Mouse (Mus musculus) spleen, postnatal 36 days (tissue): Measurements from ENCODE around the gene Anxa1.

Experiments
- DNase-seq, 2 experiments: peaks; one replicate each; pipeline ENCODE4 v3.0.0; 2022; ENCODE audit warnings: low spot score in 2 of 2, mixed read lengths in 1 of 2

Anxa1 gene

DNA sequence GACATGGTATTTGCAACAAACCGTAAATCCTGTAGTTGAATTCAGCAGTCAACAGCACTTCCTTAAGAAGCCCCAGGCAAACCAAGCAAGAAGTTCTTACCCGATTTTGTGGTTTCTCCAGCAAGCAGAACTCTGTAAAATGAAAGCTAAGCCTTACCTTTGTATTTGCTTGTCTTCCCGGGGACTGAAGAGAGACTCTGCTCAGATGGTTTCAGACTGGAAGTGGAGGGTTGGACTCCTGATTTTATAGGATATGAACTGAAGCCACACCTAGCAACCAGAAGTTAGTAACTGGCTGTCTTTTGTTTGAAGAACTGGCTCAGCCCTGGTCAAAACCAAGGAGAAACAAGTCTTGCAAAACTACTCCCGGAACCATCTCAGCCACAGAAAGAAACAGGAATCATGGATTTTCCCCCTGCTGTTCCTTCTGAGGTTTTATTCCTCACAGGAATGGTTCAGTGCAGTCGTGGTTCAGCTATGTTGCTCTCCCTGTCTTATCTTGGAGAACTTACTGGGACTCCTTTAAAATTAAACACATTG is at the start of gene Anxa1:
TSS of gene Anxa1 (minus strand) at position 490 of the 540 bp plus-strand sequence.
- DNase-seq: peak; percentile 60 to 69

DNA sequence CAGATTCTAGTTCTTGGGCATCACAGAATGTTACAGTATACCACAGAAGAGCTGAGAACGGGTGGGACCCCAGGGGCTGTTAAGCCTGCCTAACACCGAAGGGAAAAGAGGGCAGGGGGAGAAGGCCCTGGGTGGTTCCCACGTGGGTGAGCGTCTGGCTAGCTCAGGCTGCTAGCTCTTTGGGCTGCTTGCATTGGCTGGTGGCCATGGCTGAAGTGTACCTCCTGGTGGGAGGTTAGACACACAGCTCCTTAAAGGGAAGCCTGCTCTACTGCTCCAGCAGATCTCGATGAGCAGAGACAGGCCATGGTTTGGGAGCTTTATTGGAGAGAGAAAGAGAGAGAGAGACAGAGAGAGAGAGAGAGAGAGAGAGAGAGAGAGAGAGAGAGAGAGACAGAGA is 46.3 kb upstream of the Anxa1 start:
- no peak for DNase-seq

DNA sequence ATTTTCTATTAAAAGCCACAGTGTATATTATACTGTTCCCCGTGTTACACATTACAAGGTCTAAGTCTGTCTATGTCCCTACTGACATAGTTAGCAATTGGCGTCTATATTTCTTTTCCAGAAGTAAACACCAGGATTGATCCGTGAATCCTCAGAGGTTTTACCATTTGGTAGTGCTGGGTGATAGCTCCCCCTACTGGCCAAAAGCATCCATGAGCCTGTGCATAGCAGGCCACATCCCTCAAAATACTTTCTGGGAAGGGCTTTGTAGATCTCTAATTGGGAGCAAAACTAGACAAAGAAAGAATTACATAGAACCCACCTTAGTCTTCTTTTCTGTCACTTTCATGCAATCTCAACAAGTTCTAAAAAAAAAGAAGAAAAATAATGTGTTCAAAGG is 43.8 kb upstream of the Anxa1 start:
- DNase-seq: peak; percentile 10 to 43

DNA sequence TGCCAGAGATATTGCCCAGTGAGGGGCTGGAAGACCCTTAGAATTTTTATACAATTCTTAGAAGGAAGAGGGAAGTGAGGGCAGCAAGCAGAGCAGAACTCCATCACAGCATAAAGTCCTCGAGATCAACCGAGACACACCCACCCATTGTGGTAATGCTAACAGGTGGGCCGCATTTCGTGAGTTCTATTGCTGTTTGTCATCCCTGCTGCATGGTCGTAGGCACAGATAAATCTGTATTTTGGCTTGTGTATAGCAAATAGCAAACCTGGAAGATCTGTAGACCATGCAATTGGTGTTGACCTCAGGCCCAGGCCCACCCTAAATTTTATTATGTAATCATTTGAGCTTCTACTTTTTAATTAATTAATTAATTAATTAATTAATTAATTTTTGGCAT is 43.2 kb upstream of the Anxa1 start:
- DNase-seq: no peak

DNA sequence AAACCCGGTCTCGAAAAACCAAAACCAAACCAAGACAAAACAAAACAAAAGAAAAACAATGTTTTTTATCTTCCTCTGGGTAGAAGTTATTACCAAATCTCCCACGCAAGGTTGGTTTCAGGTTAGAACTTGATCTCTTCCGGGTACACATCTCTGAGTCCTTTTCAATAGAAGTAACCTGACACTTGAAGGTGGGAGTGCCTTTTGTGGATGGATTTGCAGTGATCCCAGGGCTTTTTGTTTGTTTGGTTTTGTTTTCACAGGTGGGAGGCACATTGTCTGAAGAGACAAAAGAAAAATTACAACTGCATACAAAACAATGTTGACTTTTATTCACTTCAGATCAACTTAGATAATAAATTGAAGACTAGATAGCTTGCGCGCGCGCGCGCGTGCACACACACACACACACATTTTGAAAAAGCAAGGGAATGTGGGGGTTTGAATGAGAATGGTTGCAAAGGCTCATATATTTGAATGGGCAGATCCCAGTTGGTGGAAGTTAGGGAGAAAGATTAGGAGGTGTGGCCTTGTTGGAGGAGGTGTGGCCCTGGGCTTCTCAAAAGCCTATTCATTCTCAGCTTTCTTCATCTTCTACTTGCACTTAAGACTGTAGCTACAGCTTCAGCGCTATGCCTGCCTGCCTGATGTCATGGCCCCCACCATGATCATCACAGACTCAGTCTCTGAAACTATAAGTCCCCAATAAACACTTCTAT is 35.9 kb upstream of the Anxa1 start:
- DNase-seq: no peak

DNA sequence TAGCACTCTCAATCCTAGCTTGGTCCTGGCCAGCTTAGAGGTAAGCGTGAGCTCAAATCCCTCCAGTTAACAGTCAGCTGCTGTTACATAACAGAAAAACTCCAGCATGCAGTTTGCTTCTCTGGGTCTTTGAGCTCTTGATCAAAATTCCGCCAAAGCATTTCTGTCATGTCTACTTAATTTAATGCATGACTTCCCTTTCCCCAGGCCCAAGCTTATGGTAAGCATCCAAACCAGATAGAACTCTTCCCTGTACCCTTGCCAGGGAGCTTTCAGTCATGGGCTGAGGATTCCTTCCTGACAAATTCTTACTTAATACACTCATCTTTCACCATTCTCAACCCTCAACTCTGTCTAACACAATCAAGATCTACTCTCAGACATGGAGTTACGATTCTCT is 20.5 kb upstream of the Anxa1 start:
- no peak for DNase-seq

DNA sequence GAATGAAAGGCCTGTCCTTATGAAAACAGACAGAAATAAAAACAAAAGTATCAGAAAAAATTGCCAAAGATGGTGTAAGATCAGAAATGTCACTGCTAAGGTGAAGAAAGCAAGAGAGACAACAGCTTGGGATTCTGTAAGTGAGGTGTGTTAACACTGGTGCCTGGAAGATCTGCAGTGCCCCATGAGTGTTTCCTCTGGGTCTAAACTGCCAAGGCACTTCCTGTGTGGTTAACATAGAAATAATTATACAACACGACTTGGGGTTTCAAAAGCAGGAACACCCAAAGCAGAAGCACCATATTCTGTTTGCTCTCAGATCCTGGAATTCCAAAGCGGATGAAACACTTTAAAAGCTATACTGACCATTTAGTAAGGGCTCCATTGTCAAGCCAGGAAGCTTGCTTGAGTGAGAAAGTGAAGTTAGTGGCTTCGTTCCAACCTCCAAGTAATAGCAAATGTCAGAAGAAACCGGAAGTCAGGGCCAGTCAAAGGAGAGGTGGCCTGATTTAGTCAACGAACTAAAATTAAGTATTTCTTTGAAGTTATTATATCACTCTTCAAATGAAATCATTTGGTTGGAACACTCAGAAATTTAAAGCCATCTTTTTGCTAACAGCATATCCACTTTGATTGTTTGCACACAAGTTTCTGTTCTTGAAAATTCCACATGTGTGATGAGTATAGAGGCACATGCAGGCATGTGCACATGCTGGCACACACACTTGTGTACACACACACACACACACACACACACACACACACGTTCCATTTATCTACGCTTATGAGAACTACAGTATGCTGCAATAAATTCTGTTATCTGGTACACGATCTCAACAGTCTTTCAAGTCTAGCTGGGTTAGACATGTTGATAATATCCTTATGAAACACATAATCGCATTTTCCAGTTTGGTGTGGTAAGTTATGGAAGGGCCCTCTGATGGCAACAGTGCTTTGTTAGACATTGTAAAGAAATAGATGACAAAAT is 19.1 kb upstream of the Anxa1 start:
- DNase-seq: peak; percentile 29 to 49

DNA sequence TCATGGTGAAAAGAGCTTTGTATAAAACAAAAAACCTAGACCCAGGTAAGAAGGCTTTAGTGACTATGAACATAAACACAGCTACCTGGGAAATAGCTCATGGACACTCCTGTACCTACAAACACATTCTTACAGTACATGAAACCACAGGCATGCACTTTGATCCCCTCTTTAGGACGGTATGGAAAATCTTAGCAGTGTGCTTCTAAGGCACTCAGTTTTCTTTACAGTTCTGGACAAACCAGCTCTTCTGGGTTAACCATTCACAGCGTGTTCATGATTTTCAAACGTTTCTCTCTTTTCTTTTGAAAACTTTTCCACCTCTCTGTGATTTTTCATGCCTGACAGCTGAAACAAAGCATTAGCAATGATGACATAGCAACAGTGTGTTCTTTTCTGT is 15.7 kb upstream of the Anxa1 start:
- DNase-seq: no peak

DNA sequence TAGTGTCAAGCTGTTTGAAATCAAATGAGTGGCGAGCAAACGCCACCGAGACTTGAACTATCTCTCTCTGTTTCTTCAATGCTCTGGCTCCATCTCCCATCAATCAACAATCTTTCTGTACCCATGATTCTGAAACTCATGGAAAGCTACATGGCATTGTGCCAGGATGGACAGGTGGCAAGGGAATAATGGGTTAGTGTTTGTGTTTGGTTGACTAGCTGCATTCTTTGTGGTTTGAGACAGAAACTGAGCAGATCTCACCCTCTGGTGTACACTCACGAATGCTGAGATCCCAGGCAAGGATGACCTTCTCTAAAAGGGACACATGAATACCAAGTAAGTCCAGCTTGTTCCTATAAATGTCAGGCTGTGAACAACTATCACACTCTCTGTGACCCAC is 14.3 kb upstream of the Anxa1 start:
- DNase-seq: no peak

DNA sequence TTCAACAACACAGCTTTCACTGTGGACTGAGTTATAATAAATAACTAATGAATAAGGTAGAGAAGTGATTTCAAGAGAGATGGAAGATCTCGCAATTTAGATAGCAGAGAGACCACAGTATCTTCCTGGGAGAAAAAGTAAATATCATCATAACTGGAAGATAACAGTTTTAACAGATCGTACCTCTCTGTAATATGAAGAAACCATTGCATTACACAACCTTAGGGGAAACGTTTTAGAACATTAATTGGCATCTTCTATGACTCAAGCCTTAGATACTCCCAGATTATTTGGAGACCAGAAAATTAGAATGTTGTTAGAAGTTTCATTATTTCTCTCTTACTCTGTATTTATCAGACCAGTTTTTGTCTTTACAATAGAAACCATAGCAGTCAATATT is 13.0 kb upstream of the Anxa1 start:
- DNase-seq: no peak

DNA sequence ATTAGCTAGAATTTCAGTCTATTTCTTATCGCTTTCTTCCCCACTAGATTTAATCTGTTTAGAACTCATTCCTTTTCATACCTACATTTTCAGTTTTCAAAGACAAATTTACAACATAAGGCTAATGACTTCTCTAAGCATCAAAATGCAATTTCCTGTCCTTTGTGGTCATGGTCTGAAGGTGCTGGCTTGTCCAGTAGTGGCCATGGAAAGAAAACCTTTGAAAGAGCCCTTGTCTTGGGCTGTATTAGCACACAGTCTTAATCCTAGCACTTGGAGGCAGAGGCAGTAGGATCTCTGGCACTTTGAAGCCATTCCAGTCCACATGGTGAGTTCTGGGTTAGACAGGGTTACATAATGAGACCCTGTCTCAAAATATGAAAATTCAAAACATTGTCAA is 12.5 kb upstream of the Anxa1 start:
- no peak for DNase-seq

DNA sequence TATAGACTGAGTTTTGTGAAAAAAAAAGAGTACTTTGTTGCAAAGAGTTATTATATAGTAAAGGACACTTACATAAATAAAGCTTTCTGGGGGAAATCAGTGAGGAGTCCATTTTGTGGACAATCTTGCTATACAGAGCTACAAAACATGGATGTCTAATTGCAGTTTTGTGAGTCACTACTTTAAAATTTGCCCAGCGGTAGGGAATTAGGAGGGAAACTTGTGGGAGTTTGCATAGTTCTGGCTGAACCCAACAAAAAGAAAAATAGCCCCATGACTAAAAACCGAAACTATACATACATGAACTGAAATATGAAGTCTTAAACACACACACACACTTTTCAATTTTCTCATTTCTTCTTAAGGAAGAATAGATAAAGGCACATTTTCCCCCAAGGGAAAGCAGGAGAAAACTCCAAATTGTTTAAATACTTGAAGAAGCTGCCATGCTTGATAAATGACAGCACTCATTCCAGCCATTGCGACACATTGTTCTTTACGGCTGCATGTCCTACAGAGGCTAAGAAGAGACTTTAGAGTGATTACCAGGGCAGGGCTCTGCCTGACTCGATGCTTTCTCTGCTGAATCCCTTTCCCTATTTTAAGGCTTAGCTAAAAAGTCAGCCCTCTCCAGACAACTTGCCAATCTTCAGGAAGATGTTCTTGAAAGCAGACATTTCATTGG is 11.9 kb upstream of the Anxa1 start:
- no peak for DNase-seq

DNA sequence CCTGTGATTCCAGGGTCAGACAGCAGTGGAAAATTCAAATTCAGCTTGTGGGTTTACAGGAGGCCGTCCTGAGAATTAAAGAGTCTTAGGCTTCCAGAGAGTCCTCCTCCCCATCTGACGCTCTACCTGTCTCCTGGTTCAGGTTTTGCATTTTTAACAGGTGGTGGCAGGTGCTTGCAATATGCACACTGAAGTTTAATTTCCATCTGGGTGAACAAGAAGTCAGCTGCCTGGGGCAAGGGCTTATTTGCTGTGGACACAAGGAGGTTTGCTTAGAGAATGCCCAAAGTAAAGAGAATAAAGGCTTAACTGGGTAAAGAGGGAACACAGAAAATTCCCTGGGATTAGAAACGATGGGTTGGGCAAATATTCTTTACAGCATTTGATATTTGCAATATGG is 11.2 kb upstream of the Anxa1 start:
- DNase-seq: no peak

DNA sequence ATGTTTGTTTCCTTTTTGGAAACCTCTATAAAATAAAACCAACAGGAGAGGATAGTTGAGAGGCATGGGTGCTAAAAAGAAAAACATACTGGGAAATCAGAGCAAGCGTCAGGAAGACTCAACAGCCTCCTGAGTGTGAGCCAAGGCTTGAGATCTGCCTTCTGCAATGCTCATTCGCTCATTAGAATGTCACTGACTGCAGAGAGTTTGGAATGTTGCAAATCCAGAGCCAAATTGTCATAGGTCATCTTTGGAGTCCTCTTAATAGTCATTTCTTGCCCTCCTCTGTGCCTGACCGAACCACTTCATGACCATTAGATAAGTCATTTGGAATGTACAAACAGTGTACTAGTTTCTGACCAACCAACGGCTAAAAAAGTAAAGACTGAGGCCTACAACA is 8.4 kb upstream of the Anxa1 start:
- DNase-seq: no peak

DNA sequence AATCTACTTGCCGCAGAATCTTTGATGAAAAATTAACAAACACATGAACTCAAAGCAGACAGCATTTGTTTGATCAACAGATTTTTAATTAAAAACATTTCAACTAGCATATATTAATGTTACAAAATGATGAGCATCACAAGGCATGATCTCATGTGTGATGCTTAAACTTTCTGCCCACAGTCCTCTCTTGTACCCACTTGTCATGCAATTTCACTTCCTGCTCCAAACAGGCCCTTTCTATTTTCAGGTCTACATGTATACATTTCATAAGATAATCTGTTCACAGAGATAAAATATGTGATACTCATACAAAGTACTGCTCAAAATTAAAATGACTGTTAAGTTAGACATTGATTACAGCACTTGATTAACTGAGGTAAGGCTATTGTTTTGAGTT is 6.3 kb upstream of the Anxa1 start:
- no peak for DNase-seq

DNA sequence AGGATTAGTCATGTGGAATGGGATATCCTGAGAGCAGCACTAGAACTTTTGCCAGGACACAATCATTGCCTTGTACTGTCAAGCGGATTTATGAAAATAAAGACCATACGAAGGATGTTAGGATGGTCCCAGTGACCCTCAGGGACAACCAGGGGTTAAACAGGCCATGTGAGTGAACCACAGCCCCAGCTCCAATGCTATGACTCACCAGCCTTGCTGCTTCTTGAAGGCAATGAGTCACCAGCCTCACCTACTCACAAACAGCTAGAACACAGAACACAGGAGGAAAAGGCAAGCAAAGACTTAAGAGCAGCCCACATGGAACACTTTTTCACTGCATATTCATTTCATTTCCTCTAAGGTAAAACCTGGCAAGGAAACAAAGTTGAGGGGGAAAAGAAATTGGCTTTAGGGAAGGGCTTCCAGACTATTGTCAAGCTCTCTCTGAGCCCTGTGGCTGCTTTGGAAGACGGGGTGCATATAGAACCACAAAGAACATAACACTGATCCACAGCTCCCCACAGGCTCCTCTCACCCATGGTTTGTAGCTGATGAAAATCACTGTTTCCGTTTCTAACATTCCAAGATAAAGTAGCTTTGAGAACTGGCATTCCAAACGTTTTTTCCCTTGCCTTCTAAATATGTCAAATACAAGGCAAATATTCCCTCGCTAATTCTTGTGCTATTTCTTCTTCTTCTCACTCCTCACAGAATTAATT is 3.0 kb upstream of the Anxa1 start:
- DNase-seq: no peak

DNA sequence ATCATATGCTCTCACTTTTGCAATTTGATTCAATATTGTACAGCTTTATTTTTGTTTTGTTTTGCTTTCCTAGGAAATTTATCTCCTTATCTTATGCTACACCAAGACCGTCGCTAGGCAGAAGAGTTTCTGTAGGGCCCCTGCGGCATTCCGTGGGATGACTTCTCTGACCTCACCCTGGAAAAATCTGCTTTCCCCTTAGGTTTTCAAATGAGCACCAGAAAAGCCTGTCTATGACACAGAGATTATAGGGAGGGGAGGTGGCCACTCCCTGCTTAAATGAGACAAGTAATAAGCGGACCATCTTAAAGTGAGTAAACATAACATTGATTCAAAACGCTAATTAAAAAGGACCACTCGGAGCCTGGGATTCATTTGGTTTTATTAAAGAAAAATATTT is 1.0 kb downstream of the Anxa1 start:
- no peak for DNase-seq

DNA sequence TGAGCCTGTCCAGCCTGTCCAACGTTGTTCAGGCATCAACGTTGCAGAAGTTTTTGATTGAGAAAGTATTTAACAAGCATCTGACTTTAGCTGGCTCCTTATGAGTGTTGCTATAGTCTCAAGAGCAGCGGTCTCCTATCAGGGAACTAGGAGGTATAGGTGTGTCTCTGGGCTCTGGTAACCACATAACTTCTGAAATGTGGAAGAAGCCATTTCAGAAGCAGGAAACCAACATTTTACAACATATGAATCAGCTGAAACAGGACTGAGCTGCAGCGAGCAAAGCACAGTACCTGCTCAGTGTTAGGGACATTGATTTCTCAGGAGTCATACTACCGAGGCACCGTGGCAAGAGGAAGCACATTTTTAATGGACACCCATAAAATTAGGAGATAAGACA is 1.5 kb downstream of the Anxa1 start:
- peak; percentile 24 to 46 for DNase-seq

DNA sequence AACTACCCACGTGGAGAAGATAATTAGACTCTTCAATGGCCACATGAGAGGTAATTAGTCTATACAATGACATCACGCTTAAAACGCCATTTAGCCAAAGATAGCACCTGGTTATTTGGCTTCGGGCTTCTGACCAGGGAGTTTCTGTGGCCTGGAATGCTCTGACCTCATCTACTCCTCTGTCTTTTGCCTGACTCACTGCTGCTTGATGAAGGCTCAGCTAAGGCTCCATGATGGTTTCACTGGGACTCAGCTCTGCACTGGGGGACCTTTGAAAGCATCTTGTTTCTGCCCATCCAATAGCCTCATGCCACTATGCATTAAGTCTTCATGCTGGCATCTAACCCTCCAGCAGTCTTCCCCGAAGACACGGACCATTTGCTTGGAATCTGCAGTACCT is 2.5 kb downstream of the Anxa1 start:
- no peak for DNase-seq

DNA sequence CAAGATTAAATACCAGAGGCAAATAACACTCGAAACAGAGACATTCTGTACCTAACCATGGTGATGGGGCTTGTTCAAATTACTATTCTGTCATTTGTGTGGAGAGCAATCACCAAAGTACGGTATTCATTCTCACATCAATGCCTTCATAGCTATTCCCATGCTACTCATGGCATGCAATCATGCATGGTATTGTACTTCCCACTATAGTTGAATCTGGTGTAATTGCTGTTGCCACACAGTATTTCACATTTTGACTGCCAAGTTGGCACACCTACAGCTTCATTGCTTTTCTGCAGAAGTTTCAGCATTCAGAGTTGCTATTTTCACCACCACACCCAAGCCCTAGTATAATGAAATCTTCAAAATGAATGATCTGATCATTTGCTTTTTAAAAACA is 4.4 kb downstream of the Anxa1 start:
- DNase-seq: no peak

DNA sequence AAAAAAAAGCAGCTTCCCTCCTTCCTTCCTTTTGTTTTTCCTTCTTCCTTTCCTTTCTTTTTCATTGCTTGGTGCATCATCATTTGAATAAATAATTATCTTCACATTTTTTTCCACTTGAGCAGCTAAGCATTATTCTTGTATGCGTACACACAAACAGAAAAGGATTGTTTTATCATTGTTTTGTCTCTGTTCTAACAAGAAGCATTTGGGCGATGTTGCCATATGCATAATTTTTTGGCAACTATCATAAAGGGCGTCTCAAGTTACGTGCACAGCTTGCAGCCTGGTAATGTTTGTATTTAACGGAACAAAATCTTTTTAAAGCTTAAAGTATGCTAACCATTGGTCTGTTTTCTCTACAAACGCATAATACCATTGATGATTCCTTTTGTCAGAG is 5.1 kb downstream of the Anxa1 start:
- no peak for DNase-seq
